Mouse (Mus musculus) midbrain, postnatal 0 days (tissue): ENCODE data around the gene Hhipl1. TPM values are rescaled to one million over a fixed set of nuclear protein-coding genes. Genes with fewer than 3 reads are reported as not detected.

Source experiments
- ATAC-seq: fragments of 200-750 bp; cut with Nextera tagmentation; 2 replicates; pipeline ENCODE4 v1.8.0; 2017; ENCODE audit warnings: moderate number of reproducible peaks, mild to moderate bottlenecking, moderate TSS enrichment, moderate library complexity; ENCODE audit not compliant: low FRiP score
- DNase-seq: peaks from one replicate; pipeline ENCODE4 v3.0.0-alpha.2; 2015; ENCODE audit warnings: low spot score
- H3K27ac ChIP-seq: fragments of 300-500 bp; sonication (generic); 2 replicates; pipeline ENCODE4 v1.5.1; 2014; ENCODE audit warnings: low read depth, mild to moderate bottlenecking, low read length, mixed read lengths
- H3K27me3 ChIP-seq: fragments of 300-500 bp; sonication (generic); 2 replicates; pipeline ENCODE4 v1.6.1; 2014; ENCODE audit warnings: low read length, control low read depth, mixed read lengths; ENCODE audit not compliant: insufficient read depth
- H3K36me3 ChIP-seq: fragments of 300-500 bp; sonication (generic); 2 replicates; pipeline ENCODE4 v1.6.1; 2014; ENCODE audit warnings: low read length, control low read depth, mixed read lengths; ENCODE audit not compliant: insufficient read depth
- H3K4me1 ChIP-seq: fragments of 300-500 bp; sonication (generic); 2 replicates; pipeline ENCODE4 v1.6.1; 2014; ENCODE audit warnings: mild to moderate bottlenecking, control low read depth, antibody characterized with exemption, low read length, mixed read lengths; ENCODE audit not compliant: insufficient read depth
- H3K4me2 ChIP-seq: fragments of 300-500 bp; sonication (generic); 2 replicates; pipeline ENCODE4 v1.6.1; 2014; ENCODE audit warnings: low read depth, mild to moderate bottlenecking, low read length, mixed read lengths; ENCODE audit not compliant: poor library complexity, severe bottlenecking
- H3K4me3 ChIP-seq: fragments of 300-500 bp; sonication (generic); 2 replicates; pipeline ENCODE4 v1.5.1; 2014; ENCODE audit warnings: low read depth, mild to moderate bottlenecking, low read length, moderate library complexity
- H3K9ac ChIP-seq: fragments of 300-500 bp; sonication (generic); replicated peaks from 2 replicates; pipeline ENCODE4 v1.6.1; 2014; ENCODE audit warnings: mild to moderate bottlenecking, low read length, moderate library complexity, mixed read lengths; ENCODE audit not compliant: poor library complexity, severe bottlenecking
- H3K9me3 ChIP-seq: fragments of 300-500 bp; sonication (generic); 2 replicates; pipeline ENCODE4 v1.6.1; 2016; ENCODE audit warnings: low read length, control low read depth
- CTCF ChIP-seq: IDR thresholded peaks from 2 replicates; pipeline ENCODE4 v1.5.1; 2016; ENCODE audit warnings: antibody characterized with exemption, mild to moderate bottlenecking
- WGBS: fragments of 180-500 bp; shearing (Covaris S2); extraction: QIAGEN DNeasy Blood & Tissue Kit; methylation state at CpG from one replicate; pipeline ENCODE4 v1.1.7; 2014; 5-methylcytosine and 5-hydroxymethylcytosine counted together
- polyA plus RNA-seq: library from polyadenylated mRNA; unstranded; fragments of >200 nt; fragmentation: Nextera tagmentation; extraction: Ambion mirVana; gene quantifications from 2 replicates; pipeline ENCODE4 v1.2.1, GENCODE M21; 2015
- total RNA-seq: library from RNA; depleted of rRNA; stranded (reverse); fragments of >200 nt; gene quantifications from 2 replicates; pipeline ENCODE4 v1.2.3, GENCODE M21; 2014

Hhipl1 gene
- total and polyA plus RNA-seq, 2 experiments from 2014 or later = 2.7 to 10.4 TPM

DNA sequence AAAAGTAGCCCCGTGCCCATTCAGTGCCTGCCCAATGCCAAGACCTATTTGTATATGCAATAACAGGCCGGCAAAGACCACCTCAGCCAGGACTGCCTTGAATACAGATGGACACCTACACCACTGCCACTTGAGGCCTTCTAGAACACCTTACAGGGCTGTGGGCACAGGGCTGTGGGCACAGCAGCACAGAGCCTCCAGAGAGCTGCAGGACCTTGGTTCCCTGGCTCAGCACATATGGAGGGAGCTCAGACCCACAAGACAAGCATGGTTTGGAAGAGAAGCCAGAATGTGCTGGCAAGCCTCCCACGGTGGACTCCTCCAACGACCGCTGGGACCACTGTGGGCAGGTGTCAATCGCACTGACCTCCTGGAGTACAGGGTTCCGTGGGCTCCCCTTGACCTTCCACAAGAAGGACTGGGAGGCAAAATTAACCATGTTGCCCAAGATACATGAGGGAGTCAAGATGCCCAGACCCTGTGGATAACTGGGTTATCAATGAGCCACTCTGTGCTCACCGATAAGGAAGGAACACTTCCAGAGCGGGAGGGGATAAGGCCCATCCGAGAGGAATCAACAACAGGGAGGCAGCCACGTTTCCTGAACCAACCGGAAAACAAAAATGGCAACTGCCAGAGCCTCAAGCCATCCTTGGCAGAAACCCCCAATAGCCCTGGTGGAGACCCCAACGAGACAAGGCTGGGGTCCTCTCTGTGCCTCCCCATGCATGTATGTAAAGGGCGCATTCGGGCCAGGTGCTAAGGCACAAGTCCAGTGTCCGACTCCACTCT, 34.5 kb upstream of the Hhipl1 start:
- WGBS = 57% methylated on average over 16 of the region's 16 CpGs
- H3K27ac ChIP-seq = no peak overlapping the region
- H3K4me2 ChIP-seq = peak overlapping the region; percentile 93
- no peaks in the 10 kb centered on the region for H3K9me3 ChIP-seq
- H3K36me3 ChIP-seq = no peaks in the 10 kb centered on the region
- H3K4me1 ChIP-seq = peaks cover 43% of the 10 kb centered on the region
- H3K27me3 ChIP-seq = no peaks in the 10 kb centered on the region
- DNase-seq (no peak), ATAC-seq (no peak)
- peak overlapping the region; percentile 83; the same call in 1 of the 2 replicates for H3K4me3 ChIP-seq
- peak overlapping the region; percentile 42 for H3K9ac ChIP-seq
- TF ChIP-seq CTCF = no peak

DNA sequence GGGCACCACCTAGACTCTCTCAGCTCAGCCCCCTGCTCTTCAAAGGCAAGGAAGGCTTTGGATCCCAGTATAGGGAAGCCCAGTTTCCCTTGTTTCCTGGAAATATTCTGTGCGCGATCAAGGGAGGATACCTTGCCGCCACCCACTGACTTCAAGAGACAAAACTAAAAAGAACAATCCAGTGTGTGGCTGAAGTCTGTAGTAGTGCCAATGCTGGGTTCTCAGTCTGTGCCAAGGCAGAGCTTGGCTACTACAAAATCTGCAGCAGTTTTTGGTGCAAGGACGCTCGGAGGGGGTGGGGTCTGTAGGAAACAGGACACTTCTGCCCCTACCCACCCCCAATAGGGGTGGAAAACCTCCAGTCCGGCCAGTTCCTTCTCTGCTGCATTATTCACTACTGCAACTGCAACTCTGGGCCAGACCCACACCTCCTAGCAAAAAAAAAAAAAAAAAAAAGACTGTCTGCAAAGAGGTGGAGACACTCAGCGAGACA, 33.9 kb upstream of the Hhipl1 start:
- no peak for TF ChIP-seq CTCF
- DNase-seq (no peak), ATAC-seq (no peak)
- 30% methylated on average over 7 of the region's 7 CpGs for WGBS
- H3K27me3 ChIP-seq = no peaks in the 10 kb centered on the region
- no peaks in the 10 kb centered on the region for H3K36me3 ChIP-seq
- peak overlapping the region; percentile 42; the same call in 1 of the 2 replicates for H3K9ac ChIP-seq
- peak overlapping the region; percentile 93 for H3K4me2 ChIP-seq
- peaks cover 37% of the 10 kb centered on the region for H3K4me1 ChIP-seq
- H3K9me3 ChIP-seq = no peaks in the 10 kb centered on the region
- peak overlapping the region; percentile 83 for H3K4me3 ChIP-seq
- H3K27ac ChIP-seq = no peak overlapping the region

GRCm38 (mm10) chr12:108273466-108274312, 32.4 kb upstream of the Hhipl1 start:
- peak overlapping the region; percentile 86 for H3K9ac ChIP-seq
- 3% methylated on average over 21 of the region's 21 CpGs for WGBS
- TF ChIP-seq CTCF = no peak
- ATAC-seq (no peak), DNase-seq (no peak)
- H3K27me3 ChIP-seq = no peaks in the 10 kb centered on the region
- H3K4me2 ChIP-seq = peak overlapping the region; percentile 93
- H3K4me3 ChIP-seq = peak overlapping the region; percentile 83
- H3K27ac ChIP-seq = peak overlapping the region; percentile 95
- peaks cover 46% of the 10 kb centered on the region for H3K4me1 ChIP-seq
- H3K36me3 ChIP-seq = no peaks in the 10 kb centered on the region
- H3K9me3 ChIP-seq = no peaks in the 10 kb centered on the region

GRCm38 (mm10) chr12:108274313-108274595, 31.8 kb upstream of the Hhipl1 start:
- no peak for DNase-seq
- Histone ChIP-seq H3K27ac (peak overlapping the region; percentile 95), H3K4me2 (peak overlapping the region; percentile 93), H3K36me3 (no peaks in the 10 kb centered on the region), H3K4me1 (peaks cover 46% of the 10 kb centered on the region), H3K9ac (peak overlapping the region; percentile 86), H3K9me3 (no peaks in the 10 kb centered on the region), H3K4me3 (peak overlapping the region; percentile 83), H3K27me3 (no peaks in the 10 kb centered on the region)
- TF ChIP-seq CTCF = no peak
- 1% methylated on average over 20 of the region's 35 CpGs for WGBS
- ATAC-seq = no peak

- ATAC-seq (peak; percentile 51), DNase-seq (peak; percentile 59)
- peak within 1 kb of the TSS; percentile 95 for H3K27ac ChIP-seq
- H3K4me2 ChIP-seq = peak within 1 kb of the TSS; percentile 93
- no peaks in the 10 kb centered on the region for H3K27me3 ChIP-seq
- peak within 1 kb of the TSS; percentile 86 for H3K9ac ChIP-seq
- peak within 1 kb of the TSS; percentile 83 for H3K4me3 ChIP-seq
- H3K36me3 ChIP-seq = no peaks in the 10 kb centered on the region
- peaks cover 42% of the 10 kb centered on the region for H3K4me1 ChIP-seq
- WGBS = under 1% methylated on average over 83 of the region's 120 CpGs
- H3K9me3 ChIP-seq = no peaks in the 10 kb centered on the region
- TF ChIP-seq CTCF = peak; percentile 32
Observed at GRCm38 (mm10) chr12:108274661-108275507, 31.2 kb upstream of the Hhipl1 start, which contains the start of gene Ccdc85c. Ccdc85c (minus strand) TSS chr12:108275425.
